Mouse (Mus musculus) heart, adult 8-10 months (tissue): ENCODE results near the gene Sema4d. TPM values are rescaled to one million over a fixed set of nuclear protein-coding genes. Genes with fewer than 3 reads are reported as not detected.

ENCODE experiments used
- DNase-seq: peaks from one replicate; pipeline ENCODE4 v3.0.0; 2022; ENCODE audit warnings: low spot score
- total RNA-seq, 4 experiments: library from RNA; stranded (reverse); gene quantifications; 2 replicates each; pipeline ENCODE4 v1.2.4; 2022

Gene Sema4d
- total RNA-seq, 4 experiments from 2014 or later, result 56.5 to 72.3 (median 68.6) TPM

DNA sequence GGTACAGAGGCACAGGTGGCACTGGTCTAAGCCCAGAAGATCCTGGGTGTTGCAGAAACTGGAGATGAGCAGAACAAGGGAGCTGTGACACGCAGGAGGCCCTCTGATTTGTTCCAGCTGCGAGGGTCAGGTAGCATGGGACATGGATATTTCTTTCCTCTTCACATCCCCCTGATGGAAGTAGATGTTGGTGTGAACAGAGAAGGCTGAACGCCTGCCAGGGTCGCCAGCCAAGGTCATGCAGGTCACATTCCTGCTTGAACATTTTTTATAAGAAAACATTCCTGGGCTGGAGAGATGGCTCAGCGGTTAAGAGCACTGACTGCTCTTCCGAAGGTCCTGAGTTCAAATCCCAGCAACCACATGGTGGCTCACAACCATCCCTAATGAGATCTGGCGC lies 66.2 kb downstream of the Sema4d start:
- DNase-seq, result no peak

DNA sequence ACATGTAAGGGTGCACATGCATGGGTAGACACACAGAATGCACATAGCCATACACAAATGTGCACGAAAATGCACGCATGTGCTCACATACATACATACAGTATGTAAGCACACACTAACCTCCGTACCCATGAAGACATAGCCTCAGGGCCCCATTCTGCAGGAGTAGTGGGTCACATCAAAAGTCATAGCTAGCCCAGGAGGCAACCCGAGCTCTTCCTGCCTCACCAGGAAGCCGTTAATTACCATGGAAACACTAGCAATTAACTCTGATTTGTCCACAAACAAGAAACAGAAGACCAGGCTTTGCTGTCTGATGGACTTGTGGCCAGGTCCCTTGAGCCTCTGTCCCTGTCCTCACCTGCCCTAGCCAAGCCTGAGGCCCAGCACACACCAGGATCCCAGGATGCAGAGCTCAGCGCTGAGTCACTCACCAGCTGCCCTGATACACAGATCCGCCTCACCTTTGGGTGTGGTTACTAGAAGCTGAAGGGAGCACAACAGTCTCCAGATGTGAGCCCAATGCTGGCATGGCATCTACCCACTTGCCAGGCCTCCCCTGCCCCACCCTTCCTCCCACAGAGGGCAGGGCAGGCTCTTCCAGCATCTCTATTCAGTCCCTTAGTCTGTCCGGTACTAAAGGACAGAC lies 67.5 kb downstream of the Sema4d start:
- no peak for DNase-seq

DNA sequence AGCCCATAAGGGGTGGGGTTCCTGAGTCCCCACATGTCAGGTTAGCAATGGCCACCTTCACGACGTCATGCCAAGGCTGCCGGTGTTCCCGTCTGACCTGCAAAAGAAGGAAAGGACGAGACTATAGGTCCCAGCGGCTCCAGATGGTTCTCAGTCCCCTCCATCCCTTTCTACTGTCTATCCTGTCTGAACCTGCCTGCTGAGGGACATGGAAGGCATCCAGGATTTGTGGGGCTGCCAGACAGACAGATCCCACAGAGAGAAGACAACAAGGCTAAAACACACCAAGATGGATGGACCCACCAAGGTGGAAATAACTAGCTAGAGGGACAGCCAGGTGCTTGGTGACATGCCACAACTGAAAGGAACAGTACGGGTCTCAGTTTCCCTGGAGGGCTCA lies 68.1 kb downstream of the Sema4d start:
- no peak for DNase-seq

DNA sequence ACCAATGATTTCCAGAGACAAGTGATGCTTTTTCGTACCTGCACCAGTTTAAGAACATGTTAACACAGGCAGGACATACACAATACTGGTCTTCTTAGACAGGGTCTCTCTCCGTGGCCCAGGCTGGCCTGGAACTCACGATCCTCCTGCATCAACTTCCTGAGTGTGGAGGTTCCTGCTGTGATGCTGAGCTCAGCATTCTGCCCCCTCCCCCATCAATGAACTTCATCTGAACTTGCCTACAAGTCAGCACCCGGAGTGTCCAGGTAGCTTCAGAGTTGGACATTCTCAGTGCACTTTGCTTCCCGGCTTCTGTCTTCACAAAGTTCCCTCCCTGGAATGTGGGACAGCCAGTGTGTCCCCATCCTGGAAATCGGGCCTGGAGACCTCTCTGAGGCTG lies 69.0 kb downstream of the Sema4d start:
- DNase-seq, result no peak

DNA sequence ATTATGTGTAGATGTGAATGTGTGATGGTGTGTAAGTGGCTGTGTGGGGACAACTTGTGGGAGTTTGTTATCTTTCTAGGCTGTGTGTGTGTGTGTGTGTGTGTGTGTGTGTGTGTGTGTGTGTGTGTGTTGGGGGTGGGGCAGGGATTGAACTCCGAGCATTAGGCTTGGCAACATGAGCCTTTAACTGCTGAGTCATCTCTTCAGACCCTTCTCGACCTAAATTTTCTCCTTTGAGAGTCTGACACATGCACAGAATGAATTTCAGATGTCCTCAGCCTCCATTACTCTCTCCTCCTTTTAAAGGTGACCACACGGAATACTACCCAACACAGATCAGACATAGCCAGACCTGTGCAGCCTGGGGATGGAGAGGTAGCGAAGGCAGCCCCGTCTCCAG lies 70.4 kb downstream of the Sema4d start:
- DNase-seq, result no peak

DNA sequence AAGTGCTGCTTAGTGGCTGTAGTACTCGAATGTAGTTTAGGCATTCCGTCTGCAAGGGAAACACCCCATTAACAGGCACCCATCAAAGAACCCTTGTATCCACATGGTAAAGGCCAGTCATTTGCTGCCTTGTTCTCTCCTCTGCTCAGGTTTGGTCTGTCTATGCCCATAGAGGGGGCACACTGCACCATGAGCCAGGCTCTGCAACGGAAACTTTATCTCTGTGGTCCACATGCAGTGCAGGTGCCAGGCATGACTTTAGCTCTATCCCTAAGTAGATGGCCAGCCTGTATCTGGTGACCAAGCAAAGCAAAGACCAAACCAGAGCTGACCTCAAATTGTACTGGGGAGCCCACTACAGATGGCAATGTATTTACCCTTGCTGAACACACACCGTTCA lies 73.0 kb downstream of the Sema4d start:
- no peak for DNase-seq

DNA sequence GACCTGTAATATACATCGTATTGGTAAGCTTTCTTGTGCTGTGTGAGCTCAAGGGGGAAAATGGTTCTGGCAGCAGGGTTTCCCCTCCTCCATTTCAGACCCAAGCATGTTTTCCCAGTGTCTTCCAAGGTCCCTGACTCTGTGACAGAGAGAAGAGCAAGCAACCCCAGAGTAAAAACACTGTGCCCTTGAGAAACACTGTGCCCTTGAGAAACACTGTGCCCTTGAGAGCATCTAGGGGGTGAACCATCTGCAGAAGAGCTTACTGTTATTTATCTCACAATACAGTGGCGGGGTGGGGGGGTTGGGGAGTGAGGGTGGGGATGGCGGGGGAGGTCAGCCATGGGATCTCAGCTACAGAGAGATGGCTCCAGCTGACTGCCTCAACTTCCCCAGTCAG lies 74.3 kb downstream of the Sema4d start:
- DNase-seq, result no peak

DNA sequence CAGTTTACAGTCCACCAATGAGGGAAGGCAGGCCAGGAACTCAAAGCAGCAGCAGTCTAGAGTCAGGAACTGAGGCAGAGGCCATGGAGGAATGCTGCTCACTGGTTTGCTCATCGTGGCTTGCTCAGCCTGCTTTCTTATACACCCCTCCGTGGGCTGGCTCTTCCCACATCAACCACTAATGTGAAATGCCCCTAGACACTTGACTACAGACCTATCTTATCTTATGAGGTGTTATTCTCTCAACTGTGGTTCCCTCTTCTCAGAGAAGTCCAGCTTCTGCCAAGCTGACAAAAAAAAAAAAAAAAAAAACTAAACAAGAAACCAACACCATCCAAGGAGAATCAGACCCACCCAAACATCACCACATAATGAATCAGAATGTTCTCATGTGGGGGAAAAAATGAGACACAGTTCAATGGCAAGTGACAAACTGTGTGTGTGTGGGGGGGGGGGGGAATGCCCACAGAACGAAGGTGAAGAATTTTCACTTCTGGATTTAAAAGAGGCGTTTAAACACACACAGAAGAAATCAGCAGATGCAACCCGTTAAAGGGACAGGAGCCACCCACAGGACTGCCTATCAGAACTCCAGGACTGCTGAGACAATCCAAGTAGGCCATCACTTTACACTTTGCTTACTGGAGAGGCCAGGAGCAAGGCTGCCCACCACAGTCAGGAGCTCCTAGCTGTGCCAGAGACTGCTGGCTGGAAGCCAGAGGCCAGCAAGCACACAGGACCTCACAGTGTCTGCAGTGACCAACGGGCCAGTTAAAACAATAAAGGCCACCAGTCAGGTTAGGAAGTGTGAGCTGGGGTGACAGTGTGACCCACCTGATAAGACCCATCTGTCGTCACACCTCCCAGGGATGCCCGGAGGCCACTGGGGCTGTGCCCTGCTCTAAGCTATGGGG lies 76.9 kb downstream of the Sema4d start:
- DNase-seq, result peak; percentile 31

DNA sequence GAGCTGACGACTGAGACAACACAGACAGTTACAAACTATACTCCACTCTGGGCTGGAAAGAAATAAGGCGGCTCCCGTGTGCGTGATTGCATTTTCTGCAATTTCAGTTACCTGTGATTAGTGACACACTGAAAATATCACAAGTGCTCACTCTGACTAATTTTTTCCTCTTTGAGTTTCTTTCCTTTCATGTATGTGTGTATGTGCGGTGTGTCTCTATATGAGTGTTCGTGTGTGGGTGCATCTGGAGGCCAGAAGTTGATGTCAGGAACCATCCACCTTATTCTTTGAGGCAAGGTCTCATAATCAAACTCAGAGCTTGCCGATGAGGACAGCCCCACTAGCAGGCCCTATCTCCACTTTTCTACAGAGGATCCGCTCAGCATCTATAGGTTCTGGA lies 81.5 kb downstream of the Sema4d start:
- no peak for DNase-seq

DNA sequence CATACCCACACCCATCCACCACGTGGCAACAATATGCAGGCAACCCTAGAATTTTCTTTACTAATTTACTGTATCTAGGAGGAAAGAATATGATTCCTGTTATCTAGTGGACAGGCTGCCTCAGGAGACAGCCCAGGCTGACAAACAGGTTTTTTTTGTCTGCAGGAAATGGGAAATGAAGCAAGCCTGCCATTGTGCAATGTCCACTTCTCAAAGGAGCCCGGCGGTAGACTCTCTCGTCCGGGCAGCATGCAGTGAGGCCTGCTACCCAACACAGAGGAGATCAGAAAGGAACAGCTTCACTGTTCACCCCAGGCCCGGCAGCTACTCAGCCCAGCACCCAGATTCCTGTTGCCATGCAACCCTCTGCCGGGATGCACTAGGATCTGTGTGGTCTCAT lies 82.8 kb downstream of the Sema4d start:
- DNase-seq, result no peak

DNA sequence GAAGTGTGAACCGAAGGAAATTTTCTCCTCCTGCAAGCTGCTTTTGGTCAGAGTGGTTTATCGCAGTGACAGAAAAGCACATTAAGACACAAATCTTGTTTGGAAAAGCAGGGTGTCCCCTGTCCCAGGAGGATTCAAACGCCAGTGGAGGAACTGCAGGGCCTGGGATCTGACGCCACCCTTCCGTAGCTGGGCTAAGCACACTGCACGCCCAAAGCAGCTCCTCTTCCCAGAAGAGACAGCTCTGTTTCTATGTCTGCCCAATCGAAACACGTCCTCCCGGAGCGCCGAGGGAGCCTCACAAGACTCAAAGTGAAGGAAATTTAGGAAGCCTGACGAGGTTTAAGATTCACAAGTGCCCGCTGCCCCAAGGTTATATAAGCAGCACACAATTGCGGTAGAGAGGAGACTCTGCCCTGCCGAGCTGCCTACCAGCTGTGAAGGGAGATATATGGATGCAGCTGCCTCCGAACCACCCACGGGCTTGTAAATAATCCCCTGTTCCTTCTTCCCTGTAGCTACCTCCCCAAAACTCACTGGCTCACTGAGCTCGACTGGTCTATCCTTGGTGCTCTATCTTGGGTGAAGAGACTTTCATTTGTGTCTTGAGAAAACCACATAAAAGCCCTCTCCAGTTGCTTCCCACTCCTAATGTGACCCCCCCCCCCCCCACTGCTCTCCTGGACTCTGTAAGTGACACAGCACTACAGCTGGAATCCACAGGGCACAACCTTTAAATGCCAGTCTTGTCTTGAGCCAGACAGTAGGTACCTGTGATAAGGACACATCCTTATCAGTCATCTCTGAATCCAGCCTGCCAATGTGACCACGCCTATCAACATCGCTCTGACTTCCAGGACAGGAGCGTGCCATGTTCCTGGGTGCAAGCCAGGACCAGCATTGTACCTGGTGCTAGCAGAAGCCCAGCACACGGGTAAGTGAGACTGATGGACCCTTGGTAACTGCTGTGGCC lies 87.4 kb downstream of the Sema4d start:
- DNase-seq, result no peak

DNA sequence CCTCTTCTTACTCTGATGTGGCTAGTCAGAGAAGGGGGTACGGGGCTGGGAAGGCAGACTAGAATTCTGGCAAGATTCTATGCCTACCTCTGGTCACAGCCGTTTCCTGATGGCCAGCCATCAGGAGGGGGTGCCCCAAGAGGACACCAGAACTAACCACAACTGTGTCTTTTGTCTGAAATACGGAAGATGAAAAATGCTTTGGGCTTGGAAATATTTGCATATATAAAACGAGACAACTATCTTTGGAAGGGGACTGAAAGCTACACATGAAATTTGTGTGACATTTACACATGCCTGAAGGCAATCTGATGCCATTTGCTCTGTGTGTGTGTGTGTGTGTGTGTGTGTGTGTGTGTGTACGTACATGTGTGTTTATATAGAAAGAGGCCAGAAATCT lies 89.7 kb downstream of the Sema4d start:
- DNase-seq, result no peak

DNA sequence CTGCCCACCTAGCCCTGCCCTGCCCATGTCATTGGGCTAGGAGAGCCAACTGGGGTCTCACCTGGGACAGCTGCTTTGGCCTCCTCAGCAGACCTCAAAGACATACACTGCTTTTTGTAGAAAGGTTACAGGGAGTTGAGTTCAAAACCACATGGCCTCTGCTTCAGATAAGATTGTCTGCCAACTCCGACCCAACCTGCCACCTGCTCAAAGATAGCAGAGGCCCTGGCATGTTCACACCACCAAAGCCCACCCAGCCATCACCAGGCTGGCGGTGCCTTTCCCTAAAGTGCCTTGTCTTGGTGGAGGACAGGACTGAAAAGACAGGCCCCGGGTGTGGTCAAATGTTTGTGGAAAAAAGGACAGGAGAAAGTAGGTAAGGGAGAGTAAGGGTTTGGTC lies 95.2 kb downstream of the Sema4d start:
- no peak for DNase-seq

DNA sequence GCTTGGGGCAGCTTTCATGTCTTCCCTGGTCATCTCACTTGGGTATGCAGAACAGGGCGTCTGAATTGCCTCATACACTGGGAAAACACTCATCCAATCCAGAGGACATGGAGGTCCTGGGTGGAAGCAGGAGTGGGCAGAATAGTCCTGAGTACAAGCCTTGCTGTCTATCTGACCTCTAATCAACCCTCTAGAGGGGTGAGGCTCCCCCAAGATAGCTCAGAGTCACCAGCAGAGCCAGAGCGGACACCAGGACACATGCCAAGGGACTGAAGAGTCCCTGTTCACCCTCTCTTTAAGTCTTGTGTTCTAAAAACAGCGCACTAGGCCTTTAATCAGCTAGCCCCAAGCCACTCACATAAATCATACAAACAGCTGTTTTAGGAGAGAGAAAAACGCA lies 95.7 kb downstream of the Sema4d start:
- DNase-seq, result no peak

DNA sequence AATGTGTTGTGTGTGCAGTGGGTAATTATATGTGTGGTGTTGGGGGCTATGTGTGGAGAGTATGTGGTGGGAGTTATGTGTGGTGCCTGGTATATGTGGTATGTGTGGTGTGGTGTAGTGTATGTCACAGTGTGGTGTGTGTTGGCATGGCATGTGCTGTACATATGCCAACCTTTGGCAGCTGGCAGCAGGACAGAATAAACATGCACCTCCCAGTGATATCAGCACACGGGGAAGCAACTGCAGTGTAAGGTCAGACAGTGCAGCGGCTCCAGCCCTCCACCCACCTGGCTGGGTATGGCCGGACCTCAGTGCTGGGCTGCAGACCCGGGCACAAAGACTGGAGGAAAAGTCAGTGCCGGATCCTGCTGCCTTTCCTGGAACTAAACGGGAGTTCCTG lies 96.1 kb downstream of the Sema4d start:
- no peak for DNase-seq

DNA sequence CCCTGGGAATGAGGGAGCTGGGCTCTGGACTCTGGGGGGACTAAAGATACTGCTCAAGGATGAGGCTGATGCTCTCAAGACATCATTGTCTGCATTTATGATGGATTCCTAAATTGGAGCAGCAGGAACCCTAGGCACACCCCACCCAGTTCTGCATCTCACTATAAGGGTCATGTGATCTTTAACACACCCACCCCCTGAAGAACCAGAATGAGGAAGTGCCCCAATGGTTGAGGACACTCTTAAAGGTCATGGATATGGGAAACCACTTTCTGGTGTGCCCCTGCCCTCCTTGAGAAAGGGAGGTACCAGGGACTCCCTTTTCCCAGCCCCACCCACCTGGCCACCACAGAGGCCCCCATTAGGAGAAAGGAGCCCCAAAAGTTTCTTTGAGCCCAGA lies 97.1 kb downstream of the Sema4d start:
- DNase-seq, result no peak

DNA sequence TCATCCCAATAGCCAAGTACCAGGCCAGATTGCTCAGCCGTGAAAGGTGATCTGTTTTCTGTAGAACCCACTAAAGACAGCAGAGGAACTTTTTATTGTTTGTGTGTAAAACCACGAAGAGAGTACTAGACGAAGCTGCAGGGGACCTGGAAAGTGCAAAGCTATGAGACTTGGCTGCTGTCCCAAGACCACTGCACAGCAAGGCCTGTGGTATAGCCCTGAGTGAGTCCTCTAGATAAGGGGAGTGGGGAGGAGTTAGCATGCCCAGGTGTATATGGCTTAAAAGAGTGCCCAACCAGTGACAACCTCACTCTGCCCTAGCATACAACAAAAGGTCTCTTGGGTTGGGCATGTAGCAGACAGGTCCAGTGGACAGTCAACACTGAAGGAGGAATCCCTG lies 104.9 kb downstream of the Sema4d start:
- no peak for DNase-seq

DNA sequence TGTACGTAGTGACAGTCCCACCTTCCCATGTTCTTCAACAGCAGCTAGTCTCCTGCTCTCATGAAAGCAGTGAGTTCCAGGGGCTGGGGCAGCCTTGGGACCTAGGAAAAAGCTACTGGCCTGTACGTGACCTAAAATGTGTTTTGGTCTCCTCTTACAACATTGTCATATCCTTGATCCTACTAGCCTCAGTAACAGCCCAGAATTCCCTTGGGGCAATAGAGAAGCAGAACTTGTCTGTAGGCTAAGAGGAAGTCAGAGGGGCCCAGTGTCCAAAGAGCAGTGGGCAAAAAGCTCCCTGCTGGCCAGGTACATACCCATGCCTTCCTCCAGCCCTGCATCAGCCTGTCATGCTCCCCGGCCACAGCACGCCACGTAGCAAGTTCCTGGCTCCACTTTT lies 106.6 kb downstream of the Sema4d start:
- no peak for DNase-seq

DNA sequence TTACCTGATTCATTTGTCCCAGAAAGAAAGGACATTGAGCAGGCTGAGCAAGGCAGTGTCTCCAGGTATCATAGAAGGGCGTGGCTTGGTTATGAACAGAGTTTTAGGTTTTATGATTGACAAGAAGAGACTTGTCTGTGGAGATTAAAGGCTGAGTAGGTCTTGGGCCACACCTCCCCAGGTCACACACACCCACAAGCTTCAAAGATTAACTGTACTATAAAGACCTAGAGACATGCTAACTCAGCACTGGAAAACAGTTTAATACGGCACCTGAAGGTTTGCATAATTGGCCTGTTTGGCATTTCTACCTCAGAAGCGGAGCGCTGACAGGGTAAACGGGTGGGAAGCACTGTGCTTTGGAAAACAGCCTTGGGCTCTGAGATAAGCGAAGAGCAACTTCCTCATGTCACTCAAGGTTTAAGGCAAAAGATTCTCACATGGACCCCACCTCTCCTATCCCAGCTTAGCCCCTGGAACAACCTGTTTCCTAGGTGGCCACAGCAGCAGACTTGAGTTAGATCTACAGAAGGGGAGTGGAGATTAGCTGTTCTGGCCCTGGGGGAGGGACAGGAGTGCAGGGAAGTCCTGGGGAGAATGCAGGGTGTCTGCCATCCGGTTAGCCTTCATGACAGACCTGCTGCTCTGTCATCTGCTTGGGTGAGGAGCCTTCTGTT lies 108.1 kb downstream of the Sema4d start:
- DNase-seq, result no peak

DNA sequence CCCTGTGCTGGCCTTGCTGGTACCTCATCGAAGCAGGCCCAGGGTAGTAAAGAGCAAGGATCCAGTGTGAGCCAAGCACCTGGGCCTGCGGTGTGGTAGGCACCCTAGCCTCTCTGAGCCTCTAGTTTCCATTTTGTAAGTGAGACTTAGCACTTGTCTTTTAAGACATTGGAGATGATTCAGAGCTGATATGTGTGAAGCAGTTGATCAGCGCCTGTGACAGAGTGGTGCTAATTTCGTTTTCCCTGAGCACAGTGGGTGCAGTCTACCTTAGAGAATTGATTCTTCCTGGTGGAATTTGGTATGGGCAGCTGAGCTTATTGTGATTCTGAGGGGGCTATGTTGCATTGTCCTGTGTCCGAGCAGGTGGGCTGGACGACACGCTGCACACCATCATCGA lies 111.9 kb downstream of the Sema4d start:
- no peak for DNase-seq

DNA sequence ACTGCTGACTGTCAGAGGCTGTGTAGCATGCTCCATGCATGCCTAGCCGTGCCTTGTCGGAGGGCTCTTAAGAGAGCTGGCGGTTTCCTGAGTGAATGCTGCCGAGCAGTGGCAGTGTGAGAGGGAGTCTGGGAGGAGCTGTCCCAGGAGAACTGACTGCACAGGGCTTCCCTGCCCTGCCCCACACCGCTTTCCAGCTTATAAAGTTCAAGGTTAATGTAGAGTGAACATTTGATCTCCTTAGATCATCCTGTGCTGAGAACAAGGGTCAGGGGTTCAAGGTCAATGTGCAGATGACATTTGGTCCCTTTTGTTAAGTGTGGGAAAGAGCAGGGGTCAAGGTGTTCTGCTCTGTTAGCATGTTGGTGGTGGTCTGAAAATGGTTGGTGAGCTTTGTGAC lies 112.5 kb downstream of the Sema4d start:
- DNase-seq, result no peak

DNA sequence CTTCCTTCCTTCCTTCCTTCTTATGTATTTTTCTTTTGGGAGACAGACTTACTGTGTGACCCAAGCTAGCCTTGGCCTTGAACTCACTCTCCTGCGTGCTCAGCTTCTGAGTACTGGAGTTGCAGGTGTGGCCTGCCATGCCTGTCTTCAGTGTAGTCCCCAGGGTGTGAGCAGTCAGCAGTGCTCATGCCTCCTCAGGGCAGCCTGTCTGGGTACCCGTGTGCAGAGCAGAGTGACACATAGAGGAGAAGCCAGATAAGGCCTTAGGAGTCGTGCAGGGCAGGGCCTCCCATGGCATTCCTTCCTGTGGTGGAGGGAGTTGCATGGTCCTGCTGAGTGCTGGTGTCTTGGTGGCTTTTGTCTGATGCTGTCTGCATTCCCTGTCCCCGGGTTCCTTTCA lies 114.2 kb downstream of the Sema4d start:
- DNase-seq, result no peak
